Mouse (Mus musculus): ENCODE measurements around the gene Gm5926. TPM values are rescaled to one million over a fixed set of nuclear protein-coding genes. Genes with fewer than 3 reads are reported as not detected.
"Not testable (repeated sequence)": the region's sequence is repeated elsewhere in the genome, so short reads cannot be mapped to it uniquely, and the experiment has no call there.

The Gm5926 gene
- not detected for total RNA-seq (2021)
- long read RNA-seq, result 0 reads

- not testable (repeated sequence) for DNase-seq (ENCODE audit: low spot score in 2 of 2)
Observed at GRCm38 (mm10) chrX:32650416-32650815, at the start of gene Gm5926. Gm5926 (plus strand) TSS chrX:32650716.

DNA sequence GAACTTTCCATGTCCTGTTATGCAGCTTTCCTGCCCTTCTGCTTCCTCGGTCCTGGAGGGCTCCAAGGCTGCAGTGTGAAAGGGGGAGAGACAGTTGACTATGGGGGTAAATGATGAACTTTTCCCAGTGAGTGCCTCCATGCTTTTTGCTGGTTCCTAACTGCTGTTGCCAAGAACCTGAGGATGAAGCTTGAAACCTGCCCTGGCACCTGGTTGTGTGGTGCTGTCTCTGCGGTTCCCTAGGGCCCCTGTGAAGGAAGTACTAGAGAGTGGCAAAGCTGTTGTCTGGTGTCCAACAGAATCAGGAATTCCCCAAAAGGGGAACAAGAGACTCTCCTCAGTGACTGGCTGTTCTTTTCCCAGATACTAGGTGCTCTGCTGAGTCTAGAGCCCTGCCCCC is 49.5 kb upstream of the Gm5926 start:
- DNase-seq (ENCODE audit: low spot score in 2 of 2), result not testable (repeated sequence)

DNA sequence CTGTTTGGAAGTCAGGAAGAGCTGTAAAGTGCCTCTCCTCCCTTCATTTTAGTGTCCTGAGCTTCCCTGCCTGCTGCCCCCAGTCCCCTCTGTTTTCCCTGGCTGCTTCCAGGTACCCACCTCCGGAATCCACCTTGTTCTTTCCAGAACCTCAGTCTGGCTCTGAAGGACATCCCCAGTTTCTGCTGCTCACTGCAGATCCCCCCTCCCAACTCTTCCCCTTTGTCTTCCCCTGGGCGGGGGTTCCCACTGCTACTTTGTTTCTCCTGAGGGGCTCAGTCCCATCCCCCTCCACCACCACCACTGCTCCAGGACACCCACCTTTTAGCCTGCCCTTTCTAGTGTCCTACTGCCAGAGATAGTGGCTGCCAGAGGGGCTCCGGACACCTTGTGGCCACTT is 49.1 kb upstream of the Gm5926 start:
- not testable (repeated sequence) for DNase-seq (ENCODE audit: low spot score in 2 of 2)

Other genes with a start within 250 kb of the Gm5926 start
- not detected for gene Btbd35f1, start 90.7 kb upstream of the Gm5926 start, total RNA-seq (2021)
- not detected for gene Btbd35f21, start 75.4 kb downstream of the Gm5926 start, total RNA-seq (2021)
- gene Btbd35f30, start 243.9 kb downstream of the Gm5926 start, total RNA-seq (2021), result not detected